Mouse (Mus musculus): ENCODE data around the gene Pimreg. TPM values are rescaled to one million over a fixed set of nuclear protein-coding genes. Genes with fewer than 3 reads are reported as not detected.

The Pimreg gene
- not detected for total RNA-seq (2021)
- long read RNA-seq, experiment 1 = 0 reads
- long read RNA-seq, experiment 2 = 0 reads

DNA sequence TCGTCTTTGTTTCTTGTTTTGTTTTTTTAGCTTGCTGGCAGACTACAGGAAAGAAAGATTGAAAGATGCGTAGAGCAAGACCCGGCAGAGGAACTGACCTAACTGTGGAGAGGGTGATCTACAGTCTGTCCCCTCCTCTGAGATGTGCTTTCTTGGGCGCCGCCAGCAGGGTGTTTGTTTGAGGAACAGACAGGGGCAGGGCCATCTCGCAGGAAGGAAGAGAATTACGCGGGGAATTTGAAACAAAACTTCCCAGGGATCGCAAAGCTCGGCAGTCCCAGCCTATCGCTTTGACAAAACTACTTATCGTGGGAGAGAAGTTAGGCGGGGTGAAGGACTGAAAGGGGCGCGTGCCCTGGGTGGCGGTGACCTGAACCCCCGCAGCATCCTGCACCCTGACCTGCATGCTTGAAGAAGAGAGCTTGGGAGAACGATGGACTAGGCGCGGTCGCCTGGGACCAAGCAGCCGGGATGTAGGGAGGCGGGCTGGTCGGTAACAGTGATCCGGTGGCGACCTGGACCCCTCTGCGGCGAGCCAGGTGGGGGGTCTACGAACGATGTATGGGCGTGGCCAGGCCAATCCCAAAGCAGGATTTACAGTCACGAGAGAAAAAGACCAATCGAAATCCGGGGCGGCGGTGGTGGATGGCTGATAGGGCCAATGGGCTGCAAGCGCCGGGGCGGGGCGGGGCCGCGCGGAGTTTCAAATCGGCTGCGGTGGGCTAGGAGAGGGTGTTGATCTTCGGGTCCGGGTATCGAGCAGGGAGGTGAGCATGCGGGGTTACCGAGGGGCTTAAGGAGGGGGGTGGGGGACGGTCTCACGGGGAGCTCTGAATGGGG, at the start of gene Pimreg:
Gene Pimreg (plus strand): TSS at position 265 of the 840 bp plus-strand sequence.
- peak; percentile 76 to 85 for DNase-seq (ENCODE audit: low spot score in 2 of 2)

GRCm38 (mm10) chr11:71992438-71992837, 49.4 kb upstream of the Pimreg start:
- DNase-seq (ENCODE audit: low spot score in 2 of 2) = no peak

GRCm38 (mm10) chr11:71995968-71996511, 45.8 kb upstream of the Pimreg start:
- DNase-seq (ENCODE audit: low spot score in 2 of 2) = peak; percentile 48 to 49

GRCm38 (mm10) chr11:71996805-71997204, 45.0 kb upstream of the Pimreg start:
- DNase-seq (ENCODE audit: low spot score in 2 of 2) = no peak

- DNase-seq (ENCODE audit: low spot score in 2 of 2) = no peak
These were observed 41.6 kb upstream of the Pimreg start for GRCm38 (mm10) chr11:72000194-72000593.

DNA sequence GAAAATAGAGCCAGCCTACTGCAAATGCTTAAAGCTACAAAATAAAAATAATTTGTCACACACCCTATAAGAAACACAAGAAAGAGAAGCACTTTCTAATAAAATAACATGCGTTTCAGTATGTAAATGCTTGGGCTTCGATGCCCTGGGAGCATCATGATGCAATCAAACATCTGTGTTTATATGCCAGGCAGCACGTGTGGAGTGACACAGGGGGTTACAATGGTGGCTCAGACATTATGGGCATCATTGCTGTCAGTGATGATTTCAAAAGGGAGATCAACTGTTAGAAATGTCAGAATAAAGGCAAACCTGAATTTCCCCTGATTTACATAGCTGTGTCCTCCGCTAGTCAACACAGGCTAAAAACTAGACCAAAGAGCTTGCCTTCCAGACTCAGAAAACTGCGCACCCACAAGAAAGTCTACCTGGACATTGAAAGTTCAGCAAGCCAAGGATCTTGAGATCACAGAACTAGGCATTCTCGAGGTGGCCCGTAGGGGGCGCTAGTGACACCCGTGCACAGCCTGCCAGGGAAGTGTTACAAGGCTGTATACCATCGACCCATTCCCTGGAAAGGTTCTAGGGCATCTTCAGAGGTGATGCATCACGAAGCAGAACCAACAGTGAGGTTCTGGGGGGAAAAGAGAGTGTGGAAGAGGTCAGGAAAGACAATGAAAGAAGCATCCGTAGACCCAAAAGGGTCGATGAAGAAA, 39.5 kb upstream of the Pimreg start:
- peak in 1 of 2 experiments; percentile 40 for DNase-seq (ENCODE audit: low spot score in 2 of 2)

GRCm38 (mm10) chr11:72003171-72003570, 38.7 kb upstream of the Pimreg start:
- no peak for DNase-seq (ENCODE audit: low spot score in 2 of 2)

DNA sequence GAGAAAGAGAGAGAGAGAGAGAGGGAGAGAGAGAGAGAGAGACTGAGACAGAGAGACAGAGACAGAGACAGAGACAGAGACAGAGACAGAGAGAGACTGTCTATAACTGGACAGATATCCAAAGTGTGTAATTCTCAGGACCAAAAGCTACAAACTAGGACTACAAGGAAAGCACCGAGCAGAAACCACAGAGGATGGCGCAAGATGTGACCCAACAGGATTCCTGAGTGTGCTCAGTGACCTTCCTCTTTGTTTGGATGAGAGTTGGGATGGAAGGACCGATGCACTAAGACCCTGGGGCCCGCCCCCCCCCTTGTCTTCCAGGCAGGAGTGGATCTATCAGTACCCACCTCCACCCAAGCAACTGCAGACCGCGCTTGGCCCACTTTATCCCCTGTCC, 36.3 kb upstream of the Pimreg start:
- DNase-seq (ENCODE audit: low spot score in 2 of 2) = no peak

DNA sequence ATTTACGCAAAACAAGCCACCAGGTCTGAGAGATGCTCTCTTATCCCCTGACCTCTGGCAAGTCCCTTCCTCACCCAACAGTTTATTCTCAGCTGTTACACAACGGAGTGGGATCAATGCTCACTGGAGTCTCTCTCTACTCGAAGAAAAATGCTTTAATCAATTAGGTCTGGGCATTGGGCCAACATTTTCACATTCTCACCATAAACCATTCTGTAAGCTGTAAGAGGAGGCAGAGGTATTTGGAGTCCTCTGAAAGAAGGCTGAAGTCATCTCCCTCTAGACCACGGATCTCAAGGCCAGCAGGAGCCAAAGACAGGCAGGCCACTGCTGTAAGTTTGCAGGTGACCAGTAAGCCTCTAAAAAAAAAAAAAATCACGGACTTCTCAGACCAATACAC, 31.5 kb upstream of the Pimreg start:
- DNase-seq (ENCODE audit: low spot score in 2 of 2) = no peak

- no peak for DNase-seq (ENCODE audit: low spot score in 2 of 2)
These were observed 30.7 kb upstream of the Pimreg start for GRCm38 (mm10) chr11:72010940-72011722.

- DNase-seq (ENCODE audit: low spot score in 2 of 2) = no peak
These were observed 29.9 kb upstream of the Pimreg start for GRCm38 (mm10) chr11:72011955-72012354.

DNA sequence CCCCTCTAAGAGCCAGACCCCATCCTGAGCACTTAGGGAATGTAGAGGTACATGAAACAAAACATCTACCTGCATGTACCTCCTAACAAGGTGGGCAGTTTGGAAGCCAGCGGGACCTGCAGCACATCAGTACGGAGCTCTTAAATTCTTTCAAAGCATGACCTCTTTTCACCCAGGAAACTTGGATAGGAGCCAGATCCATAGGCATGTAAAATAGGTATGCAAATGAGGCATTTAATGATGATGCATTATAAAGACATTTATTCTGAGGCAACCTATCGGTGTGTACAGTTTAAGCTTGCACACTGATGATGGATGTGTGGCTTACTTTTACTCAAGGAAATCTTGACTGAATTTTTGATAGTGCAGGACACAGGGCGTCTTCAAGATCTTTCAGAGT, 27.2 kb upstream of the Pimreg start:
- DNase-seq (ENCODE audit: low spot score in 2 of 2) = no peak

DNA sequence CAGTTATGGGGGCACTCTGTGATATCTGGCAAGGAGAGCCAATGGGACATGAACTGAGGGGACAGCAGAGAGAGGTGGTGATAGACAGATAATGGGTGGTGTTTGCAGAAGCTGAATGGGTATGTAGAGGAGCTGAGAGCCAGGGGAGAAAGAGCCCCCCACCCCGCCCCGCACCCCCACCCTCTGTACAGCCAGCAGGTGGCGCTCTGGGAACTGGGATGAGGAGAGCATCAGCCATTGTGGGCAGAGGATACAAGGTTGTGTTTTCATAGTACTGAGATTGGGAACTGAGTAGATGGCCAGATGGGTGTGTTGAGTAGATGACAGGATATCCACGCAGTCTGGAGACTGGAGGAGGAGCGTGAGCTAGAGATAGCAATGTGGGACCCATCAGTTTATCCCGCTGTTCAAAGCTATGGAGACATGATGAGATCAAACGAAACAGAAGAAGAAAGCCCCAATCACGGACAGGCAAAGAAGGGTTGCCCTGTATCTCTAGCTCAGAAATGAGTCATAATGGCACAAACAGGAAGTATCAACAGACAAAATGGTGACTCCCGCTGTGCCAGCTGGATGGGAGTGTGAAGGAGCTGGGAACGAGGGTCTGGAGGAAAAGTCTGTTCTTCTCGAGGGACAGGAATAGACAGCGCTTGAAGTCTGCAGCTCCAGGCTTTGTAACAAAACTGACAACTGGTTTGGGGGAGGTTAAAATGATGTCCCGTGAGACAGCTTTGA, 25.1 kb upstream of the Pimreg start:
- no peak for DNase-seq (ENCODE audit: low spot score in 2 of 2)

DNA sequence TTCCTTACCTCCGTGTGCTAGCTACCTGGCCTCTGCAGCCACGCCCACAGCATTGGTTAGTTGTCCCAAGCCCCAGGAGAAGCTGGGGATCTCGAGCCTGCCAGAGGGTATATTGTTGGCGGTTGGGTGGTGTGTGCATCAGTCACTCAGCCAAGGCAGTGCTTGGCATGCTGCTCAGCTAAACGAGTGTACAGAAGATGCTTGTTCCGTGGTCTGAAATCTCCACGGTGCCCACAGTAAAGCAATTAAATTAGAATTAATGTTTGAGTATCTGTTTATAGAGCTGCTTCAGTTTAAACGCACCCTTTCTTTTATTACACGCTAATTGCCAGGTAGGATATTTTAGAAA, 24.6 kb upstream of the Pimreg start:
- no peak for DNase-seq (ENCODE audit: low spot score in 2 of 2)

GRCm38 (mm10) chr11:72021015-72021414, 20.8 kb upstream of the Pimreg start:
- DNase-seq (ENCODE audit: low spot score in 2 of 2) = no peak

DNA sequence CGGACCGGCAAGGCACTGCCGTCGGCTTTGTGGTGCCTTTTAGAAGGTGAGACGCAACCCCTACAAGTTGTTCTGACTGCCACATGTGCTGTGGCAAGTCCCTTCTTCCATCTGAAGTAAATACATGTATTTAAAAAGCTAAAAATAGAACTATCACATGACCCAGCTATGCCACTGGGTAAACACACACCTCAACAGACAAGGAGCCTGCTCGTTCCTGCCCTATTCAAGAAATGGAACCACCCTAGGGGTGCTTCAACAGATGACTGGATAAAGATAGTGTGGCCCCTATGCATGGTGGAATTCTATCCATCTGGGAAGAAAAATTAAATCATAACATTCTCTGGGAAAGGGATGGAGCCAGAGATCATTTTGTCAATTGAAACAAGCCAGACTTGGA, 19.0 kb upstream of the Pimreg start:
- DNase-seq (ENCODE audit: low spot score in 2 of 2) = no peak

- no peak for DNase-seq (ENCODE audit: low spot score in 2 of 2)
These were observed 18.3 kb upstream of the Pimreg start for GRCm38 (mm10) chr11:72023581-72023980.

- DNase-seq (ENCODE audit: low spot score in 2 of 2) = peak; percentile 64 to 72
These were observed 17.5 kb upstream of the Pimreg start for GRCm38 (mm10) chr11:72024193-72024781.

- DNase-seq (ENCODE audit: low spot score in 2 of 2) = no peak
These were observed 16.0 kb upstream of the Pimreg start for GRCm38 (mm10) chr11:72025843-72026242.

- no peak for DNase-seq (ENCODE audit: low spot score in 2 of 2)
These were observed 15.3 kb upstream of the Pimreg start for GRCm38 (mm10) chr11:72026516-72026915.

Data from left cerebral cortex, adult 18-20 months (tissue).